In genomic region chr5:127488666-127489065, GRCm38 (mm10) we compare ENCODE assay signal across 30 mouse cellular contexts.
A peak's percentile ranks its signal among the peaks of the same experiment; 100 is the strongest.
DNase-seq lines count a peak whose midpoint lies in the region; ATAC-seq and TF ChIP-seq lines count a peak whose summit lies in the region.
"Had no signal": no experiment of that assay in that cellular context is flagged by ENCODE, and none has a peak within 500 bp of the region (broad histone marks: within the 10 kb centered on the region; RNA-seq: fewer than 3 reads in every experiment).

No protein-coding gene starts in this region.

- peaks cover 18% of the 10 kb centered on the region for H3K4me1 ChIP-seq in kidney, embryonic 15.5 days
- H3K4me1 ChIP-seq in lung, embryonic 16.5 days (replicated peaks; ENCODE audit: control insufficient read depth, insufficient read depth, low read length) = peaks cover 15% of the 10 kb centered on the region
- H3K4me1 ChIP-seq in midbrain, embryonic 14.5 days (ENCODE audit: control insufficient read depth, insufficient read depth, low read length) = peaks cover 9% of the 10 kb centered on the region
- peaks cover 12% of the 10 kb centered on the region; the same call in 1 of the 2 replicates for H3K4me1 ChIP-seq in midbrain, embryonic 16.5 days (ENCODE audit: control insufficient read depth, insufficient read depth, low read length)
- peaks cover 15% of the 10 kb centered on the region for H3K4me1 ChIP-seq in forebrain, embryonic 10.5 days

- TF ChIP-seq CTCF in brain, embryonic 14.5 days (IDR thresholded peaks at IDR 0.05; ENCODE audit: borderline replicate concordance, extremely low read depth, insufficient read depth, insufficient read length) = no peak

- no peaks in the 10 kb centered on the region for H3K9me3 ChIP-seq in kidney, embryonic 15.5 days (replicated peaks)
- no peaks in the 10 kb centered on the region for H3K9me3 ChIP-seq in lung, embryonic 16.5 days (ENCODE audit: control insufficient read depth, low read length)
- no peaks in the 10 kb centered on the region for H3K9me3 ChIP-seq in midbrain, embryonic 14.5 days (ENCODE audit: control insufficient read depth, low read length)
- H3K9me3 ChIP-seq in midbrain, embryonic 16.5 days (replicated peaks; ENCODE audit: control insufficient read depth, low read length, poor library complexity, severe bottlenecking) = no peaks in the 10 kb centered on the region
- peaks cover 10% of the 10 kb centered on the region; the same call in 1 of the 2 replicates for H3K9me3 ChIP-seq in forebrain, embryonic 10.5 days
- H3K9me3 ChIP-seq: embryonic facial prominence, embryonic 12.5 days; embryonic facial prominence, embryonic 15.5 days; forebrain, embryonic 15.5 days; heart, embryonic 15.5 days had no signal

- H3K27me3 ChIP-seq in kidney, embryonic 15.5 days = no peaks in the 10 kb centered on the region
- H3K27me3 ChIP-seq in lung, embryonic 16.5 days (ENCODE audit: control insufficient read depth, insufficient read depth, low read depth, low read length) = no peaks in the 10 kb centered on the region
- H3K27me3 ChIP-seq in midbrain, embryonic 14.5 days (ENCODE audit: control insufficient read depth, insufficient read depth, low read length) = no peaks in the 10 kb centered on the region
- no peaks in the 10 kb centered on the region for H3K27me3 ChIP-seq in midbrain, embryonic 16.5 days (ENCODE audit: control insufficient read depth, insufficient read depth, low read depth, low read length)
- no peaks in the 10 kb centered on the region for H3K27me3 ChIP-seq in forebrain, embryonic 10.5 days (ENCODE audit: poor library complexity, severe bottlenecking)
- H3K27me3 ChIP-seq: CH12.LX; embryonic facial prominence, embryonic 12.5 days; embryonic facial prominence, embryonic 15.5 days; forebrain, embryonic 12.5 days; forebrain, embryonic 15.5 days; heart, embryonic 12.5 days; heart, embryonic 15.5 days; hindbrain, embryonic 13.5 days; Patski had no signal

- DNase-seq in kidney, postnatal 10 days = peak; percentile 18
- no peak for DNase-seq in lung, adult 18-20 months
- DNase-seq in midbrain, embryonic 14.5 days = peak; percentile 26
- DNase-seq in brain, embryonic 14.5 days (ENCODE audit: low read depth) = peak; percentile 44
- DNase-seq in forebrain, embryonic 10.5 days (ENCODE audit: extremely low spot score, low spot score) = no peak
- DNase-seq: adrenal gland, postnatal 10 days; adrenal gland, postnatal 36 days; B cell, adult 2 months; cerebellum, adult 11 months; cerebellum, adult 2 months; cerebellum, adult 9-11 months; cerebellum, postnatal 25 days; gastrocnemius, postnatal 25 days; heart, adult 18-20 months; heart, postnatal 10 days; heart, postnatal 36 days had no signal

- no peak for ATAC-seq in kidney, embryonic 15.5 days (replicated peaks; ENCODE audit: low FRiP score)
- peak; percentile 41 for ATAC-seq in lung, embryonic 16.5 days (ENCODE audit: low read depth)
- ATAC-seq in midbrain, embryonic 14.5 days (ENCODE audit: low FRiP score, low TSS enrichment) = no peak
- ATAC-seq in midbrain, embryonic 16.5 days = no peak
- ATAC-seq: forebrain, embryonic 15.5 days; Patski had no signal

- no peak for TF ChIP-seq POLR2A in brain, embryonic 14.5 days (IDR thresholded peaks at IDR 0.05; ENCODE audit: borderline replicate concordance, extremely low read depth, insufficient read depth, insufficient read length, poor library complexity, severe bottlenecking)

- H3K4me3 ChIP-seq in kidney, embryonic 15.5 days (replicated peaks) = no peak overlapping the region
- no peak overlapping the region for H3K4me3 ChIP-seq in lung, embryonic 16.5 days (ENCODE audit: low read length)
- no peak overlapping the region for H3K4me3 ChIP-seq in midbrain, embryonic 14.5 days (replicated peaks; ENCODE audit: low read depth, low read length)
- H3K4me3 ChIP-seq in midbrain, embryonic 16.5 days (ENCODE audit: low read depth, low read length) = no peak overlapping the region
- no peak overlapping the region for H3K4me3 ChIP-seq in forebrain, embryonic 10.5 days
- H3K4me3 ChIP-seq: embryonic facial prominence, embryonic 12.5 days; embryonic facial prominence, embryonic 15.5 days; forebrain, embryonic 12.5 days; forebrain, embryonic 15.5 days; heart, embryonic 12.5 days; heart, embryonic 15.5 days; hindbrain, embryonic 10.5 days; hindbrain, embryonic 13.5 days had no signal

- H3K27ac ChIP-seq in kidney, embryonic 15.5 days = no peak overlapping the region
- no peak overlapping the region for H3K27ac ChIP-seq in lung, embryonic 16.5 days (ENCODE audit: low read length)
- no peak overlapping the region for H3K27ac ChIP-seq in midbrain, embryonic 14.5 days (replicated peaks; ENCODE audit: low read depth, low read length)
- H3K27ac ChIP-seq in midbrain, embryonic 16.5 days (ENCODE audit: low read length) = no peak overlapping the region
- no peak overlapping the region for H3K27ac ChIP-seq in forebrain, embryonic 10.5 days
- H3K27ac ChIP-seq: embryonic facial prominence, embryonic 12.5 days; embryonic facial prominence, embryonic 15.5 days; forebrain, embryonic 12.5 days; forebrain, embryonic 15.5 days; heart, embryonic 15.5 days; hindbrain, embryonic 10.5 days; hindbrain, embryonic 13.5 days had no signal

- 74% methylated on average over 13 of the region's 13 CpGs for WGBS in kidney, embryonic 15.5 days
- WGBS in lung, embryonic 16.5 days = 47% methylated on average over 13 of the region's 13 CpGs
- 81% methylated on average over 13 of the region's 13 CpGs for WGBS in midbrain, embryonic 14.5 days
- WGBS in midbrain, embryonic 16.5 days = 85% methylated on average over 13 of the region's 13 CpGs
- 94% methylated on average over 13 of the region's 13 CpGs for WGBS in forebrain, embryonic 10.5 days

- H3K9ac ChIP-seq in kidney, embryonic 15.5 days = no peak overlapping the region
- H3K9ac ChIP-seq in lung, embryonic 16.5 days (ENCODE audit: low read length) = no peak overlapping the region
- H3K9ac ChIP-seq in midbrain, embryonic 14.5 days (replicated peaks; ENCODE audit: low read length) = no peak overlapping the region
- no peak overlapping the region for H3K9ac ChIP-seq in midbrain, embryonic 16.5 days (ENCODE audit: low read depth, low read length)
- H3K9ac ChIP-seq: embryonic facial prominence, embryonic 12.5 days; embryonic facial prominence, embryonic 15.5 days; forebrain, embryonic 12.5 days; forebrain, embryonic 15.5 days; heart, embryonic 12.5 days; heart, embryonic 15.5 days; hindbrain, embryonic 13.5 days had no signal

- H3K4me2 ChIP-seq in kidney, embryonic 15.5 days = no peak overlapping the region
- H3K4me2 ChIP-seq in lung, embryonic 16.5 days (ENCODE audit: low read depth, low read length) = no peak overlapping the region
- H3K4me2 ChIP-seq in midbrain, embryonic 14.5 days (ENCODE audit: low read length) = no peak overlapping the region
- H3K4me2 ChIP-seq in midbrain, embryonic 16.5 days (ENCODE audit: low read length) = no peak overlapping the region
- H3K4me2 ChIP-seq: embryonic facial prominence, embryonic 12.5 days; embryonic facial prominence, embryonic 15.5 days; forebrain, embryonic 12.5 days; forebrain, embryonic 15.5 days; heart, embryonic 12.5 days; heart, embryonic 15.5 days; hindbrain, embryonic 13.5 days had no signal

- no peaks in the 10 kb centered on the region for H3K36me3 ChIP-seq in kidney, embryonic 15.5 days
- no peaks in the 10 kb centered on the region; the same call in 1 of the 2 replicates for H3K36me3 ChIP-seq in lung, embryonic 16.5 days (ENCODE audit: control insufficient read depth, insufficient read depth, low read length)
- H3K36me3 ChIP-seq in midbrain, embryonic 14.5 days (ENCODE audit: control insufficient read depth, insufficient read depth, low read length) = no peaks in the 10 kb centered on the region
- no peaks in the 10 kb centered on the region for H3K36me3 ChIP-seq in midbrain, embryonic 16.5 days (ENCODE audit: control insufficient read depth, insufficient read depth, low read length)
- H3K36me3 ChIP-seq in forebrain, embryonic 10.5 days (replicated peaks) = peaks cover 16% of the 10 kb centered on the region
- H3K36me3 ChIP-seq: embryonic facial prominence, embryonic 12.5 days; embryonic facial prominence, embryonic 15.5 days; forebrain, embryonic 12.5 days; forebrain, embryonic 15.5 days; G1E; heart, embryonic 12.5 days; heart, embryonic 15.5 days; hindbrain, embryonic 13.5 days had no signal

Comparison
In these comparisons a context has a peak if more than half of its experiments do, and no peak if none do; other contexts are left out.
1. DNase-seq: peak in kidney, postnatal 10 days (single experiment), midbrain, embryonic 14.5 days (single experiment) and brain, embryonic 14.5 days (single experiment); none in lung, adult 18-20 months (0 of 2) and forebrain, embryonic 10.5 days (single experiment).